Mouse (Mus musculus): Measurements from ENCODE around the gene Pitpna. TPM values are rescaled to one million over a fixed set of nuclear protein-coding genes. Genes with fewer than 3 reads are reported as not detected.
A peak's percentile ranks its signal among the peaks of the same experiment; 100 is the strongest.

Pitpna gene
- total RNA-seq, 2 experiments from 2014 or later: 130 to 139 TPM

DNA sequence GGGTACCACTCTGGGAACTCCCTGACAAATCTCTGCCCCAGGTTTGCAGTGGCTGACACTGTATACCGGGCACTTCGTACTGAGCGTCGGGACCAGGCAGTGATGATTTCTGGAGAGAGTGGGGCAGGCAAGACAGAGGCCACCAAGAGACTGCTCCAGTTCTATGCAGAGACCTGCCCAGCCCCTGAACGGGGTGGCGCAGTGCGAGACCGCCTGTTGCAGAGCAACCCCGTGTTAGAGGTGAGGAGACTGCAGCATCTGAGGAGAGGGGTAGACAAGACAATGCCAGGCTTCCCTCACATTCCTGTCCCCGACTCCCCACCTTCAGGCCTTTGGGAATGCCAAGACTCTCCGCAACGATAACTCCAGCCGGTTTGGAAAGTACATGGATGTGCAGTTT lies 70.4 kb downstream of the Pitpna start:
- no peak for DNase-seq

DNA sequence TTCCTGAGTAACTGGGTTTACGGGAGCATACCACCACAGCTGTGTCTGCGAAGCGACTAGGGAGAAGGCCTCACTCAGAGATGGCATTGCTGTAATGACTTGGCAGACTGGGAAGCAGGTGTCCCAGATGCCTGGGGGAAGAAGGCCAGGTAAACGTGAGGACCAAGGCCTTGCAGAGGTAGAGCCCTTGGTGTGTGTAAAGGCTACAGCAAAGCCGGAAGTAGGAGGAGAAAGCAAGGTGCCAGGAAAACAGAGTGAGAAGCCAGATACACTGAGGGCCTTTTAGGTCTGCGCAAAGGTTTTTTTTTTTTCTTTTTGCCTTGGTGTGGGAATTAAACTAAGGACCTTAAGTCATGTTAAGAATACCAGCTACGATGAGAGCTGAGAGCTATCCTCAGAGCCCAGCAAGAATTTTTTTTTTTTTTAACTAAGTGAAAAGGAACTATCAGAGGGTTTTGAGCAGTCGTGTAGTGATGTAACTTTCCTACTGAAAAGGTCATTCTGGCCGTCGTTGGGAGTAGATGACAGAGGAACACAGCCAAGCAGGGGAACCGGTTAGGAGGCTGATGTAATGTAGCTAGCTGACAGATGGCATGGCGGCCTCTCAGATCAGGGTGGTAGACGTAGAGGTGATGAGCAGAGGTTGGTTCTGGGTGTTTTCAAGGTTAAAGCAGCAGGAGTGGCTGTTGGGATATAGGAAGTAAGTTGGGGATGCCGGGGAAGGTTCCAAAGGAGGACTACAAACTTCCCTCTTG lies 71.3 kb downstream of the Pitpna start:
- peak; percentile 62 for DNase-seq

DNA sequence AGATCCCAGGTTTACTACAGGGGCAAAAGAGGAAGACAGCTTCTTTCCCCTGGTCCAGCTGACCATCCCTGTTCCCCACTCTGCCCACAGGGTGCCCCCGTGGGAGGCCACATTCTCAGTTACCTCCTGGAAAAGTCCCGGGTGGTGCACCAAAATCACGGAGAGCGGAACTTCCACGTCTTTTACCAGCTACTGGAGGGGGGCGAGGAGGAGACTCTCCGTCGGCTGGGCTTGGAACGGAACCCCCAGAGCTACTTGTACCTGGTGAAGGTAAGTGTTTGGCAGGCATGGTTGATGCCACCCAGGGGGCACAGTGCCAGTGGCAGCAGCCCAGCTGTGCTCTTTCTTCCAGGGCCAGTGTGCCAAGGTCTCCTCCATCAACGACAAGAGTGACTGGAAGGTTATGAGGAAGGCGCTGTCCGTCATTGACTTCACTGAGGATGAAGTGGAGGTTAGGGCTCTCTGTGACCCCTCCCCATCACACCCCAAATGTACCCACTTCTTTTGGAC lies 72.2 kb downstream of the Pitpna start:
- peak; percentile 62 for DNase-seq

DNA sequence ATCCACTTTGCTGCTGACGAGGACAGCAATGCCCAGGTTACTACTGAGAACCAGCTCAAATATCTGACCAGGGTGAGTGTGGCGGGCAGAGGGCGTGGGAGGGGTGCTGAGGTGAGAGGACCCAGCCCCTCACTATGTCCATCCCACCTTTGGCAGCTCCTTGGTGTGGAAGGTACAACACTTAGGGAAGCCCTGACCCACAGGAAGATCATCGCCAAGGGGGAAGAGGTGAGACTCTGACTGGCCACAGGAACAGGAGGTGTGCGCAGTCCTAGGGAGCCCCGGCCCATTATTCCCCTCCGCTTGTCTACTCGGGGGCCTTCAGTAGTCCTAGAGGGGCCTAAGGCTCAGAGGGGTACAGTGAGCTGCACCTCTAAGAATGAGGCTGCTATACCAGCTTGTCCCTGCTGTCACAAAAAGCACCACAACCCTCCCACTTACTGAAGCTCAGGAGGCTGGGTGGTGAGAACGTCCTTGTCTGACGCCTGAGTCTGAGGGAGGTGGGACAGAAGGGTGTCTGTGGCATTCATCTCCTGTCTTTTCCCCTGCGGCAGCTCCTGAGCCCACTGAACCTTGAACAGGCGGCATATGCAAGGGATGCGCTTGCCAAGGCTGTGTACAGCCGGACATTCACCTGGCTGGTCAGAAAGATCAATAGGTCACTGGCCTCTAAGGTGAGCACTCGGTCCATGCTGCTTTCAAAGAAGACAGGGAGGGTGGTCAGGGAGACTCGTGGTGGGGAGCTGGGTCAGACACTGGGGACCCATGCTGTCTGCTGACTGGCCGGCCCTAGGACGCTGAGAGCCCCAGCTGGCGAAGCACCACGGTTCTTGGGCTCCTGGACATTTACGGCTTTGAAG lies 73.3 kb downstream of the Pitpna start:
- no peak for DNase-seq

DNA sequence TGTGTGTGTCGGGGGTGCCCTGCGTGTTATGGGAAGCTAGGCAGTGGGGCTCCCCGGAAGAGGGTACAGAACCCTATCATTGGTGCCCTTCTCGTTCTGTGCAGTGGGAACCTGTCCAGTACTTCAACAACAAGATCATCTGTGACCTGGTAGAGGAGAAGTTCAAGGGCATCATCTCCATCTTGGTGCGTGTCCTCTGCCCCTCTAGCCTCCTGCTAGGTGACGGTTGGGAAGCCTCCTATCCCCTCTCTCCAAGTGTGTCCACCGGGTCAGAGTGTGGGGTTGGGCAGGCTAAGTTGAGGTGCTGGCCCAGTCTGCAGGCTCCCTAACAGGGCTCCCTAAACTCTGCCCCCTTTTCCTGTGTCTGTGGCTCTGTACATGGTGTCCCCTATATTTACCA lies 74.2 kb downstream of the Pitpna start:
- DNase-seq: no peak

DNA sequence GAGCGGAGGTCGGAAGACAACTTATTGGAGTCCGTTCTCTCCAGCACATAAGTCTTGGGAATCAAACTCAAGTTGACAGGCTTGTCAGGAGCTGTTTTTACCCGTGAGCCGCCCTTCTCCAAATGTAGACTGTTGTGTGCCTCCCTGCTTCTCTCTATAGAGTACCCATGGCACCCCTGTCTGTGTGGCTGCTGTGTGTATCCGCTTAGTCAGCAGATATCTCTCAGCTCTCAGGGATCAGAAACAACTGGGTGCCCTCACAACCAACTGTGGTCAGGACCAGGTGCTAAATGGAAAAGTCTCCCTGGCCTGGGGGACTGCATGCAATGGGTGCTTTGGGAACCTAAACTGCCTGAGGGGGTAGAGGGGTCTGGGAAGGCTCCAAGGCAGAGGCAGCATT lies 78.4 kb downstream of the Pitpna start:
- DNase-seq: no peak

DNA sequence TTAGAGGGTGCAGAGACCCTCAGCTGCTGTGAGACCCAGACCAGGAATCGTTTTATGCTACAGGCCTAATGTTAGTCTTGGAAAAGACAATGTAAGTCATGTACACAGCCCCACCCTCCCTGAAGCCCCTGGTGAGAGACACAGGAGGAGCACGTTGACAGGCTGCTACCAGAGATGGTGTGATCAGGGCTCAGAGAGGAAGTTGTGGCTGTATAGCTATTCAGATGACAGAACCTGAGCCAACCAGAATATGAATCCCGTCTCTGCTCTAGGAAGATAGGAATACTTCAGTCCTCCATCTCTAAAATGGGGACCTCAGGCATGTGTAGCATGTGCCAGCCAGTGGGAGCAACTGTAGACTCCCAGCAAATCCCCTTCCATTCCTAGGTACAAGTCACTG lies 80.7 kb downstream of the Pitpna start:
- DNase-seq: no peak

DNA sequence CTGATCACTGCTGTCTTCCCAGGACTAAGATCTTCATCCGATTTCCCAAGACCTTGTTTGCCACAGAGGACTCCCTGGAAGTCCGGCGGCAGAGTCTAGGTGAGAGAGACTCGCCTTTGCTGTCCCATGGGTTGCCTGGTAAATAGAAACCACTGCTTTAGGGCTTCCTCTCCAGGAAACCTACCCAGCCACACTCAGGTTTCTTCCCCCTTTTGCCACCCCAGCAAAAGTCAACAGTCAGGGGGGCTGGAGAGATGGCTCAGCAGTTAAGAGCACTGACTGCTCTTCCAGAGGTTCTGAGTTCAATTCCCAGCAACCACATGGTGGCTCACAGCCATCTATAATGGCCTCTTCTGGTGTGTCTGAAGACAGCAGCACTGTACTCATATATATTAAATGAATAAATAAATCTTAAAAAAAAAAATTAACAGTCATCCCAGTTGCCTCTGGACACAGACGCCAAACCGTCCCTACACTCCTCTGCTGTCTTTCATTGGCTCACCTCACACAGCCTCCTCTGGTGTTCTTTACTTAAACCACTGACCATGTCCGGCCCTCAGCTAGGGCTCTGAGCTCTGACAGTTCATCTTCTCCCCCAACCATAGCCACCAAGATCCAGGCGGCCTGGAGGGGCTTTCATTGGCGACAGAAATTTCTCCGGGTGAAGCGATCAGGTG lies 81.4 kb downstream of the Pitpna start:
- DNase-seq: no peak

DNA sequence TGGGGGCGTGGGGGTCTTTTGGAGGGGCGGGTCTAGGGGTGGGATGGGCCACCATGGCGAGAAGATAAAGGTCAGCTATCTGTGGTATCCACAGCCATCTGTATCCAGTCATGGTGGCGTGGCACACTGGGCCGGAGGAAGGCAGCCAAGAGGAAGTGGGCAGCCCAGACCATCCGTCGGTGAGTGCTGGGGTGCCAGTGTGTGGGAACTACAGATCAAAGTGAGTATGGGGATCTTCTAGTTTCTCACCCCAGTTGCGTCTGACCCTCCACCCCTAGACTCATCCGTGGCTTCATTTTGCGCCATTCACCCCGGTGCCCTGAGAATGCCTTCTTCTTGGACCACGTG lies 81.9 kb downstream of the Pitpna start:
- DNase-seq: no peak

DNA sequence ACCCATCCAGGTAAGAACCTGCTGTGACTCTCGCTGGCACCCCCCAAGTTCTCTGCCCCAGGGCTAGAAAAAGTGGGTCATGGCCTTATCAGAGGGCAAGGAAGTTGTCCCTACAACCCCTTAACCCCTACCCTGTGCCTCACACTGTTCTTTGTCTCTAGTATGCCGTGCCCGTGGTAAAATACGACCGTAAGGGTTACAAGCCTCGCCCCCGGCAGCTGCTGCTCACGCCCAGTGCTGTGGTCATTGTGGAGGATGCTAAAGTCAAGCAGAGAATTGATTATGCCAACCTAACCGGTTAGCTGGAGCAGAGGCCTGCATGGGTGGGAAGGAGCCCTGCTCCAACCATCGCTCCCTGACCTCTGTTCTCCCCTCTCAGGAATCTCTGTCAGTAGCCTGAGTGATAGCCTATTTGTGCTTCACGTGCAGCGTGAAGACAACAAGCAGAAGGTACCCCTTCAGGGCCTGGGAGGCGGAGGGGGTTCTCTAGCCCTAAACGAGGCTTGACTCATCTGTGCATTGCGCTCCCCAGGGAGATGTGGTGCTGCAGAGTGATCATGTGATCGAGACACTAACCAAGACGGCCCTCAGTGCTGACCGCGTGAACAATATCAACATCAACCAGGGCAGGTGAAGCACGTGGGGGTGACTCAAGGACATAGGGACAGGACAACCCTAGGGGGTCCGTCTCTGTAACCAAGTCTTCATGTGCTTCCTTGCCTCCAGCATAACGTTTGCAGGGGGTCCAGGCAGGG lies 83.7 kb downstream of the Pitpna start:
- DNase-seq: no peak

DNA sequence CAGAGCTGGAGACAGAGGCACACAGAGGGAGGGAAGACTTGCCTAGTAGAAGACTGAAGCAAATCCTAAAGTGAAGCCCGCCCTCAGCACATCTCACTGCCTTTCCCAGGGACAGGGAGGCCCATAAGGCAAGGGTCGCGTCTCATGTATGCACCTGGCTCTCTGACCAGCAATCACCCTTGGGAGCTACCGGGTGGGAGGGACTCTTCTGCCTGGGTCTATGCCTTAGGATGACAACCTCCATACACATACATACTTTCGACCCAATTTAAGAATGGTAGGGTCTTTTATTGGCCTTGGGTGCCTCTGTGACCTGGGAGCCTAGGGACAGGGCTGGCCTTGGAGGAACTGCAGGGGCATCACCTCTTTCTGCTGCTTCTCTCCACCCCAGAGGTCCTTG lies 85.5 kb downstream of the Pitpna start:
- no peak for DNase-seq

DNA sequence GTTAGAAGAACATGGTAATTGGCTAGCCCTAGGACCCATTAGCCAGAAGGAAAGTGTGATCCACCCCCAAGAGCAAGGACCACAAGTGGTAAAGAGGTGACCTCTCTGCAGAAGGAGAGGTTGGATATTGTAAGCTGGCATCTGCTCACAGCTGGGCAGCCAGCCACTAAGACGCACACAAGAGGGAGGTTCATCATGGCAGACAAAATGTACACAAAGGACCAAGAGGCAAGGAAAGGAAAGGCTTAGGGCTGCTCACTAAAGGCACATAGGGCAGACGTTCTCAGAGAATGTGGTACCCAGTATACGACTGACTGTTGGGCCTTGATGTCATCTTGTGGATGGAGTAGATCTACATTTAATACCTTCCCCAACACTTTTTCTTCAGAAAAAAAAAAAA lies 87.0 kb downstream of the Pitpna start:
- DNase-seq: no peak

DNA sequence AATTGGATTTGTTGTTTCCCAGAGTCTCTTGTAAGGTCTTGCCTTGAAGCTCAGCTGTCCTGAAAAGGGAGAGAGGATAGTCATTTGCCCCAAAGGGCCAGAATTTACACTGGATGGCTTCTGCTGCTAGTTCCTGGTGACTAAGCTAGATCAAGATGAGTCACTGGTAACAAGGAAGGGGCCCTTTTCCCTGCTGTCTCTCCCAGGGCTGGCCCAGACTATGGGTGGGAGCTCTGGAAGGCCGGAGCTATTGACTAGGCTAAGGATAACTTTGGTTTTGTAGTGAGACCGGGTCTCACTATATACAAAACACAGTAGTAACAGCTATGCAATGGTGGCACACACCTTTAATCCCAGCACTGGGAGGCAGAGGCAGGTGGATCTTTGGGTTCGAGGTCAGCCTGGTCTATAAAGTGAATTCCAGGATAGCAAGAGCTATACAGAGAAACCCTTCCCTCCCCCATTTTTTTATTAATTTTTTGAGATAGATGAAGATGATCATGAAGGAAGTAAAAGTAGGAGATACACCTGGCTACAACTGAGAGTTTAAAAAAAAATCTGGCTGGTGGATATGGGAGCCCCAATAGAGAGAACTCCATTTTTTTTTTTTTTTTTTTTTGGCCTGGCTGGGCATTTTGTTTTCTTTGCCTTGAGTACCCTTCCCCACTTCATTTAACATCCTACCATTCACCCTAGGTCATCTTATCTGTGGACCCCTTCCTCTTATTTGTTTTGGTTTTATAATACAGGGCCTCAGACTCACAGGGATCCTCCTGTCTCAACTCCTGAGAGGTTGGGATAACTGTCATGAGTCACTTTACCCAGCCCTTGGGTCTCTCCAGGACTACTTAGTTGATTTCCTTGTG lies 90.2 kb downstream of the Pitpna start:
- DNase-seq: no peak

Small RNAs within 50 kb of the gene (microRNA-seq; reads per million reads assigned to microRNA genes)
- gene Mir3971: not detected

Other genes starting within 250 kb of the Pitpna start
- 10 to 100 TPM; 60.0 to 72.0 TPM for gene Rpa1, start 239.8 kb upstream of the Pitpna start, total RNA-seq (2021)
- 1 to 10 TPM; 7.8 to 9.3 TPM for gene Smyd4, start 239.7 kb upstream of the Pitpna start, total RNA-seq (2021)
- 100 to 1,000 TPM; 121 to 219 TPM for gene Serpinf1, start 165.4 kb upstream of the Pitpna start, total RNA-seq (2021)
- 100 to 1,000 TPM; 112 to 253 TPM for gene Serpinf2, start 148.5 kb upstream of the Pitpna start, total RNA-seq (2021)
- gene Wdr81, start 133.4 kb upstream of the Pitpna start, total RNA-seq (2021): 10 to 100 TPM; 13.0 to 15.2 TPM
- gene Tlcd2, start 126.4 kb upstream of the Pitpna start, total RNA-seq (2021): 10 to 100 TPM; 20.9 to 24.6 TPM
- 100 to 1,000 TPM; 112 to 130 TPM for gene Prpf8, start 101.3 kb upstream of the Pitpna start, total RNA-seq (2021)
- gene Rilp, start 78.0 kb upstream of the Pitpna start, total RNA-seq (2021): 10 to 100 TPM; 17.3 to 23.7 TPM
- 10 to 100 TPM; 13.3 to 20.0 TPM for gene Scarf1, start 74.6 kb upstream of the Pitpna start, total RNA-seq (2021)
- gene Slc43a2, start 56.4 kb upstream of the Pitpna start, total RNA-seq (2021): 10 to 100 TPM; 21.1 to 27.9 TPM
- 10 to 100 TPM; 30.7 to 43.0 TPM for gene Inpp5k, start 42.9 kb downstream of the Pitpna start, total RNA-seq (2021)
- gene Myo1c, start 62.4 kb downstream of the Pitpna start, total RNA-seq (2021): 100 to 1,000 TPM; 128 to 132 TPM
- 10 to 100 TPM; 93.2 to 96.5 TPM for gene Crk, start 91.2 kb downstream of the Pitpna start, total RNA-seq (2021)
- gene Ywhae, start 144.8 kb downstream of the Pitpna start, total RNA-seq (2021): 100 to 1,000 TPM; 591 to 594 TPM
- gene Doc2b, start 208.0 kb downstream of the Pitpna start, total RNA-seq (2021): 10 to 100 TPM; 13.6 to 20.3 TPM